Mouse (Mus musculus): ENCODE measurements at regions not wholly inside any gene's neighbourhood (a gene's known extent, or its start where the extent isn't known, plus 50 kb on each side); places are given as distances from the start of the nearest gene placed in this dataset.

- TF ChIP-seq USF1 (IDR thresholded peaks at IDR 0.05; ENCODE audit: low read depth): no peak
- no peak for TF ChIP-seq TCF12 (IDR thresholded peaks at IDR 0.05; ENCODE audit: insufficient read depth, poor library complexity, severe bottlenecking)
- no peak for TF ChIP-seq TCF3 (IDR thresholded peaks at IDR 0.05; ENCODE audit: insufficient read length, low read depth)
- TF ChIP-seq MYOG (IDR thresholded peaks at IDR 0.05; ENCODE audit: control insufficient read depth in 1 of 3, insufficient read depth in 1 of 3, insufficient read length in 2 of 3, low read depth in 2 of 3): peak in 2 of 3 experiments; percentile 60 to 89
Observed at GRCm38 (mm10) chr10:84238279-84238963, 202.0 kb downstream of the Nuak1 start.
